Mouse (Mus musculus) stomach, postnatal 0 days (tissue): ENCODE data around the gene Dusp12.

Experiments
- CTCF ChIP-seq: IDR thresholded peaks from 2 replicates; pipeline ENCODE4 v1.5.1; 2016; ENCODE audit warnings: antibody characterized with exemption, low read depth, mild to moderate bottlenecking, moderate library complexity
- EP300 ChIP-seq: optimal IDR thresholded peaks from 2 replicates; pipeline ENCODE3; 2016; ENCODE audit warnings: antibody characterized with exemption

GRCm38 (mm10) chr1:170858872-170859271, 26.5 kb downstream of the Dusp12 start:
- TF ChIP-seq CTCF, result no peak
- no peak for TF ChIP-seq EP300
